Mouse (Mus musculus): Measurements from ENCODE around the gene Mpzl1.
A peak's percentile ranks its signal among the peaks of the same experiment; 100 is the strongest.
"Not testable (repeated sequence)": the region's sequence is repeated elsewhere in the genome, so short reads cannot be mapped to it uniquely, and the experiment has no call there.

The Mpzl1 gene

GRCm38 (mm10) chr1:165634151-165634884, at the start of gene Mpzl1:
Mpzl1 (minus strand) TSS chr1:165634538.
- DNase-seq (ENCODE audit: low spot score) = peak; percentile 95

DNA sequence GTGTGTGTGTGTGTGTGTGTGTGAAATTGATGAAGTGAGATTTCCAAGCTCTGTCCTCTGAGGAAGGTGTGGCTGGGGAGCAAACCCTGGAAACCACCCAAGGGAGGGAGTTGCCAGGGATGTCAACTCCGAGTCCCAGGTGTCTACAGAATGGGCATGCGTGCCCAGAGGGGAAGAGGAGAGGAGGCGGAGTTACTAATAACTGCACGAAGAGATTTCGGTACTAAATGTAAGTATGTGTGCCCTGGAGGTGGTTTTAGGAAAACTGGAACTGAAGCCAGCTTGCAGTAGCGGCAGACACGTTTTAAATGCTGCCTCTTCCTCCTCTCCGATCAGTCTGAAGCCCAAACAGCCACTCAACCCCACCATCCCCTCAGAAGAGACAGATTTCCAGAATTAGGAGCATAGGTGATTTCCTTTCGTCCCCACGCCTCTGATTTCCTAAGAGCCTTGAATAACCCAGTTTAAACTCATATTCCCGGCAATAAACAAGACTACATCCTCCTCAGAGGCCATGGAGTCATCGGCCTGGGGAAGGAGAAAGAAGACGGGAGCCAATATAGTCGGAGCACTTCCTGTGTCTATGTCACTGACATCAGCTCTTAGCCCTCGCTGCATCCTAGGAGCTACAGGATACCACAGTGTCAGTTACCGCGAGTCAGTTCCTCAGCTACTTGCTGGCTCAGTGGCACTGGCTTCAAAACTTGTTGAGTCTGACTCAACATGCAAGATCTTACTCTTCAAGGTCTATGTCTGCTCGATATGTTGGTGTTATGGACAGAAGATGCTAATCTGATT, 47.9 kb upstream of the Mpzl1 start:
- DNase-seq (ENCODE audit: low spot score) = no peak

GRCm38 (mm10) chr1:165681045-165681794, 46.9 kb upstream of the Mpzl1 start:
- no peak for DNase-seq (ENCODE audit: low spot score)

- DNase-seq (ENCODE audit: low spot score) = not testable (repeated sequence)
Measured at GRCm38 (mm10) chr1:165680086-165680485, 45.7 kb upstream of the Mpzl1 start.

GRCm38 (mm10) chr1:165679618-165679997, 45.3 kb upstream of the Mpzl1 start:
- DNase-seq (ENCODE audit: low spot score) = no peak

GRCm38 (mm10) chr1:165678861-165679617, 44.7 kb upstream of the Mpzl1 start:
- DNase-seq (ENCODE audit: low spot score) = no peak

- DNase-seq (ENCODE audit: low spot score) = no peak
Measured at GRCm38 (mm10) chr1:165677558-165677957, 43.2 kb upstream of the Mpzl1 start.

DNA sequence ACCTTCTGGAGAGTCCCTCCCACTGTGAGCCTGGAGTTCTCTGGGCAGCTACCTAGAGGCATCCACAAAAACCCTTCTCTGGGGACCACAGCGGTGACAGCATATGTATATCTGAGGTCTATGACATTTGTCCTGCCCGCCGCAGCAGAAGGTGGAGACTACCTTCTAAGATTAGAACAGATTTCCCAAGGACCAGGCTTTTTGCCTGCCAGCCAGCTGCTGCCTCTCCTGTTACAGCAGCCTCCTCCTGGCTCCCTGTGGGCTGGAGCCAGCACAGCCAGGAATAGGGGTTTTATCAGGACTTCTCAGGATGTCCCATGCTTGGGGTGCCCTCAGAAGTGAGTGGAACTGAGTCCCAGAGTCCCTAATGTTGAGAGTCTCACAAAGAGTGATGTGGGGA, 42.7 kb upstream of the Mpzl1 start:
- DNase-seq (ENCODE audit: low spot score) = no peak

GRCm38 (mm10) chr1:165675167-165675566, 40.8 kb upstream of the Mpzl1 start:
- DNase-seq (ENCODE audit: low spot score) = no peak

GRCm38 (mm10) chr1:165672355-165672754, 38.0 kb upstream of the Mpzl1 start:
- no peak for DNase-seq (ENCODE audit: low spot score)

GRCm38 (mm10) chr1:165670056-165670455, 35.7 kb upstream of the Mpzl1 start:
- DNase-seq (ENCODE audit: low spot score) = no peak

GRCm38 (mm10) chr1:165668904-165669303, 34.6 kb upstream of the Mpzl1 start:
- no peak for DNase-seq (ENCODE audit: low spot score)

GRCm38 (mm10) chr1:165667380-165667779, 33.0 kb upstream of the Mpzl1 start:
- no peak for DNase-seq (ENCODE audit: low spot score)

GRCm38 (mm10) chr1:165666944-165667343, 32.6 kb upstream of the Mpzl1 start:
- no peak for DNase-seq (ENCODE audit: low spot score)

GRCm38 (mm10) chr1:165665758-165666157, 31.4 kb upstream of the Mpzl1 start:
- DNase-seq (ENCODE audit: low spot score) = no peak

GRCm38 (mm10) chr1:165663277-165663676, 28.9 kb upstream of the Mpzl1 start:
- DNase-seq (ENCODE audit: low spot score) = no peak

DNA sequence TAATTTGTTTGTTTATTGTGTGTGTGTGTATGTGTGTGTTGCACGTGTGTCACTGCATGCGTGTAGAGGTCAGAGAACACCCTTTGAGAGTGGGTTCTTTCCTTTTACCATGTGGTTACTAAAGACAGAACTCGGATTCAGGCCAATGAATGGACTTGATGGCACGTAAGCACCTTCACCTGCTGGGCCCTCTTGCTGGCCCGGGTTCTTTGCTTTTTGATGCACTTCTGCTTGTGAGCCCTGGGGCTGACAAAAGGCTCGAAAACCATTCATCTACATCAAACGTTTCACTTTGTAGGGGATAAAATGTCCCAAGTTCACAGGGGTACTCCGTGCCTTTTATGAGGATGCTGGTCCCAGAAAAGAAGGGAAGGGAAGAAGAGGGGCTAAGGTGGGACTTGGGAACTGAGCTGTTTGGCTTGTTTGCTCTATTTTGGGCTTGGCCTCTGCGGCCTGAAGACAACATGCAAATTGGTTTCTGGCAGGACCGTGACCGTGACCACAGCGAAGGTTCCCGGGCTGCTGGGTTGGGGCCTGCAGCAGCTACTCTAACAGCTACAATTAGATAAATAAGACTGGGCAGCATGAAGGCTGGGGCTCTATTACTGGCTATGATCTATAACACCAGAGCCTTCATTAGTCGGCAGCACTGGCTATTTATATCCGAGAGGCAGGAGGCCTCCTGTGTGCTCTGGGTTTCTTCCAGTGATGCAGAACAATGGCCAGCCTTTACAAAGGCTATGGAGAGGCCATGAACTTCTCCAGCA, 28.3 kb upstream of the Mpzl1 start:
- DNase-seq (ENCODE audit: low spot score) = no peak

DNA sequence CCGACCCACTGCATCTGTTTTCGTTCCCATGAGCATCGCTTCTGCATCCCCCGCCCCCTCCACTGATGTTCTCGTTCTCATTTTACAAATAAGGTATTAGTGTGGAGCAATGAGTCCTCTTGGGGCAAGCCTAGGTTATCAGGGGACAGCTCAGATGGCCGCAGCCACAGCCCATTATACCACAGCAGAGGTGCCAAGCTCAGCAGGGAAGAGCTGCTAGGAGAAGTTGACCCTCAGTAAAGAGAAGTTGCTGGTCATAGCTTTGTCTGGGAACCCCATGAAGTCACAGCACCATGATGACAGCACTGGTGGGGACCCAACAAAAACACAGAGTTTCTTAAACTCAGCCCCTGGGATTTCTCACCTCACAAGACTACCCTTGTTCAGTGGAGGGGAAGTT, 27.4 kb upstream of the Mpzl1 start:
- DNase-seq (ENCODE audit: low spot score) = no peak

DNA sequence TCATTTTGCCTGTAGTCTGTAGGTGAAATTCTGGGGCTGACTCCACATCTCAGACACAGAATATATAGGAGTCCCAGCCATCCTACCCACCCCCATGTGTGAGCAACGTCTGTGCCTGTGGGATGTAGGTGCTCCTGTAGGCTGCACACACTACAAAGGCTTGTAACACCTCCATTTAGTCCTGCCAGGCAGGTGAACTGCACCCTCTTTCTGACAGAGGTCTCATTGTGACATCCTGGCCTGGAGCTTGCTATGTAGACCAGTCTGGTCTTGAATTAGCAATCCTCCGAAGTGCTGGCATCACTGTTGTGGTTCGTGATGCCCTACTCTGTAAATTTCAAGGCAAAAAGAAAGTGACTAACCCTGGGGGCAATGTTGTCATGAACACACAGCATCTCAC, 26.9 kb upstream of the Mpzl1 start:
- DNase-seq (ENCODE audit: low spot score) = no peak

DNA sequence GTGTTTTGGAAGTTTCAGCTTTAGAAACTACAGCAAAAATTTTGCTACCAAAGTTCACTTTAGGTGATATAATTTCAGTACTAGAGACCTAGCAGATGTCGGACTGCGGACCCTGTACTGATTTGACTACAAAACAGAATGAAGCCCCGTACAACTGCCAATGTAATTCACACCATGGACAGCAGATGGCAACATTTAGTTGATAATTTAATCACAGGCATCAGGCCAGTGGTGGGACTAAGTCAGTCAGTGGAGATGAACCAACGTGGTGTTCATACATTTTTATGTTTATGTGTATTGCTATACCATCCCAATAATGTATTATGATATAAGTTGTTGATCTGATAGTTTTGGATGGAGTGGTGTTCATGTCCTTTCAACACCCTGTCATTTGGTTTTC, 26.4 kb upstream of the Mpzl1 start:
- DNase-seq (ENCODE audit: low spot score) = no peak

DNA sequence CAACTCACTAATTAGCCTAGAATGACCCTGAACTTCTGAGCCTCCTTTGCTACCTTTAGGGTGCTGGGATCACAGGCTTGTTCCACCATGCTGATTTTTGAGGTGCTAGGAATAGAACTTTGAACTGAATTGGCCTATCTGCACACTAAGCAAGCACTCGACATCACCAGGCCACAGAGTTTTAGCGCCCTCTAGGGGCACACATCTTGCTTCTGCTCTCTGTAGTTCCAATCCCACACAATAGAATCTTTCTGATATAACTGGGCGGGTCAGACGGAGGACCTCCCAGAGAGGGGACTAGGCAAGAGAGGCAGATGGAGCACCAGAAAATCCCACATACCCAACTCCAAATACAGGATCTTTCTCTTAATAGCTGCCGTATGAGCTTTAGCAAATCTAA, 24.3 kb upstream of the Mpzl1 start:
- no peak for DNase-seq (ENCODE audit: low spot score)
